Mouse (Mus musculus) left cerebral cortex, postnatal 10 days (tissue): Measurements from ENCODE around the gene Abca1. TPM values are rescaled to one million over a fixed set of nuclear protein-coding genes. Genes with fewer than 3 reads are reported as not detected.

Experiments used
- DNase-seq, 2 experiments: peaks; one replicate each; pipeline ENCODE4 v3.0.0; 2021 to 2022; ENCODE audit warnings: low spot score in 2 of 2, mixed read lengths in 1 of 2; ENCODE audit errors: extremely low spot score in 1 of 2
- intact Hi-C: fragments of 180-260 bp; cut with DNase I; formaldehyde crosslinking; loops from one replicate; pipeline ENCODE4 v1.15.1; 2025
- total RNA-seq, 2 experiments: library from RNA; stranded (reverse); gene quantifications; 2 replicates each; pipeline ENCODE4 v1.2.3; 2021

Gene Abca1
- total RNA-seq, 2 experiments from 2014 or later: 30.1 to 30.2 TPM

GRCm38 (mm10) chr4:53129716-53130301 is 29.9 kb downstream of the Abca1 start:
- intact Hi-C loops: no loop called here
- no peak for DNase-seq

GRCm38 (mm10) chr4:53127266-53127665 is 32.4 kb downstream of the Abca1 start:
- intact Hi-C loops: no loop called here

GRCm38 (mm10) chr4:53126794-53127193 is 32.9 kb downstream of the Abca1 start:
- peak; percentile 20 to 50 for DNase-seq

More at GRCm38 (mm10) chr4:53127266-53127665, 32.4 kb downstream of the Abca1 start:
- DNase-seq: no peak

GRCm38 (mm10) chr4:53124837-53125490 is 34.7 kb downstream of the Abca1 start:
- intact Hi-C loops: no loop called here

More at GRCm38 (mm10) chr4:53126794-53127193, 32.9 kb downstream of the Abca1 start:
- intact Hi-C loops: no loop called here

GRCm38 (mm10) chr4:53122310-53122709 is 37.4 kb downstream of the Abca1 start:
- intact Hi-C loops: no loop called here
- no peak for DNase-seq

More at GRCm38 (mm10) chr4:53124837-53125490, 34.7 kb downstream of the Abca1 start:
- DNase-seq: no peak

- intact Hi-C loops: no loop called here
- peak; percentile 36 to 69 for DNase-seq
Observed at GRCm38 (mm10) chr4:53121516-53122227, 38.0 kb downstream of the Abca1 start.

GRCm38 (mm10) chr4:53121084-53121483 is 38.6 kb downstream of the Abca1 start:
- DNase-seq: no peak
- intact Hi-C loops: no loop called here

- intact Hi-C loops: no loop called here
- no peak for DNase-seq
Observed at GRCm38 (mm10) chr4:53120038-53120685, 39.5 kb downstream of the Abca1 start.

GRCm38 (mm10) chr4:53118643-53119042 is 41.1 kb downstream of the Abca1 start:
- DNase-seq: no peak
- intact Hi-C loops: no loop called here

- intact Hi-C loops: loop anchor here (2.0 kb wide), 1 partner anchor 237 kb away; no protein-coding TSS in a partner anchor
- DNase-seq: no peak
Observed at GRCm38 (mm10) chr4:53117610-53118009, 42.1 kb downstream of the Abca1 start.

GRCm38 (mm10) chr4:53117076-53117475 is 42.6 kb downstream of the Abca1 start:
- DNase-seq: no peak
- intact Hi-C loops: loop anchor here (2.0 kb wide), 1 partner anchor 238 kb away; no protein-coding TSS in a partner anchor

GRCm38 (mm10) chr4:53115866-53116265 is 43.8 kb downstream of the Abca1 start:
- intact Hi-C loops: loop anchor here (2.0 kb wide), 1 partner anchor 239 kb away; no protein-coding TSS in a partner anchor
- peak in 1 of 2 experiments; percentile 32 for DNase-seq

GRCm38 (mm10) chr4:53115410-53115809 is 44.3 kb downstream of the Abca1 start:
- intact Hi-C loops: no loop called here
- DNase-seq: no peak

GRCm38 (mm10) chr4:53111919-53112355 is 47.8 kb downstream of the Abca1 start:
- no peak for DNase-seq
- intact Hi-C loops: loop anchor here (5.0 kb wide), 1 partner anchor 480 kb away; no protein-coding TSS in a partner anchor

- DNase-seq: peak in 1 of 2 experiments; percentile 24
- intact Hi-C loops: loop anchor here (5.0 kb wide), 1 partner anchor 482 kb away; no protein-coding TSS in a partner anchor
Observed at GRCm38 (mm10) chr4:53110356-53110755, 49.3 kb downstream of the Abca1 start.

- DNase-seq: no peak
- intact Hi-C loops: no loop called here
Observed at GRCm38 (mm10) chr4:53109381-53109928, 50.2 kb downstream of the Abca1 start.

GRCm38 (mm10) chr4:53108194-53108593 is 51.5 kb downstream of the Abca1 start:
- intact Hi-C loops: no loop called here
- no peak for DNase-seq

- no peak for DNase-seq
- intact Hi-C loops: no loop called here
Observed at GRCm38 (mm10) chr4:53106732-53107131, 53.0 kb downstream of the Abca1 start.

GRCm38 (mm10) chr4:53106071-53106470 is 53.6 kb downstream of the Abca1 start:
- intact Hi-C loops: no loop called here
- DNase-seq: no peak
